ENCODE assay signal across 11 mouse cellular contexts in the genomic region with DNA sequence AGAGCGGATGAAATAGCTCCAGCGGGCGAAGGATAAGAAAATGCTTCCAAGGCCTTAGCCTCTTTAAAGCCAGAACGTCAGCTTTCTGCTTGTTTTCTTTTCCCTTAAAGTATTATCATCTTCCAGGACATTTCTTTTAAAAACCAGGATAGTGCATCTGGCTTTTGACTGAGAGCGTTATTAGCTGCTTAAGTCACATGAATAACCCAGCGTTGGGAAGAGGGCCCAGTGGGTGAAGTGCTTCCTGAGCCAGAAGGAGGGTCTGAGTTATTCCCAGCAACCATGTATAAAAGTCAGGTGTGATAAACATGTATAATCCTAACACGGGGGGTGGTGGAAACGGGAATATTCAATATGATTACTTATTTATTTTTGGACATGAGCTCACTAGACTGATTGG.
DNase-seq lines count a peak whose midpoint lies in the region; ATAC-seq and TF ChIP-seq lines count a peak whose summit lies in the region.
"Had no signal": no experiment of that assay in that cellular context is flagged by ENCODE, and none has a peak within 500 bp of the region (broad histone marks: within the 10 kb centered on the region; RNA-seq: fewer than 3 reads in every experiment).

No protein-coding gene starts in this region.

- H3K36me3 ChIP-seq in heart, embryonic 16.5 days (ENCODE audit: control insufficient read depth, insufficient read depth) = no peaks in the 10 kb centered on the region

- TF ChIP-seq CTCF in layer of hippocampus, adult 2 months (conservative IDR thresholded peaks at IDR 0.05) = no peak

- H3K9me3 ChIP-seq in heart, embryonic 16.5 days (replicated peaks; ENCODE audit: control insufficient read depth, low read length) = no peaks in the 10 kb centered on the region

- 50% methylated on average over 8 of the region's 8 CpGs for WGBS in heart, embryonic 16.5 days

- ATAC-seq in heart, embryonic 16.5 days (replicated peaks; ENCODE audit: extremely low read depth, insufficient read depth, low FRiP score) = no peak
- ATAC-seq in megakaryocyte-erythroid progenitor cell, adult 5-6 weeks (replicated peaks; ENCODE audit: low FRiP score, low TSS enrichment, poor library complexity, severe bottlenecking) = no peak
- ATAC-seq: forebrain, postnatal 0 days had no signal

- no peak overlapping the region for H3K4me3 ChIP-seq in layer of hippocampus, adult 2 months
- 0 out of 2 replicates have a peak overlapping the region, but pooled peaks have one; percentile 8 for H3K4me3 ChIP-seq in brown adipose tissue, adult 24 weeks (ENCODE audit: insufficient read depth, low read depth, low read length)
- no peak overlapping the region for H3K4me3 ChIP-seq in heart, embryonic 16.5 days (ENCODE audit: low read length)

- no peaks in the 10 kb centered on the region for H3K27me3 ChIP-seq in heart, embryonic 16.5 days (ENCODE audit: control insufficient read depth, insufficient read depth, low read length)

- peak overlapping the region; percentile 43 for H3K27ac ChIP-seq in layer of hippocampus, adult 2 months
- H3K27ac ChIP-seq in brown adipose tissue, adult 24 weeks (replicated peaks; ENCODE audit: low read depth, low read length) = peak overlapping the region; percentile 96
- peak overlapping the region; percentile 56 for H3K27ac ChIP-seq in heart, embryonic 16.5 days (ENCODE audit: low read length)
- H3K27ac ChIP-seq: macrophage had no signal

- peak; percentile 93 for DNase-seq in heart, adult 11 months
- DNase-seq in heart, postnatal 4 days = no peak
- no peak for DNase-seq in layer of hippocampus, adult 2 months (ENCODE audit: low spot score in 2 of 2)
- no peak for DNase-seq in layer of hippocampus, adult 18-20 months (ENCODE audit: low spot score in 2 of 2)
- no peak for DNase-seq in urinary bladder, postnatal 36 days (ENCODE audit: low spot score in 2 of 2)
- DNase-seq: forebrain, postnatal 0 days; thymus, postnatal 25 days had no signal

- H3K4me2 ChIP-seq in heart, embryonic 16.5 days (ENCODE audit: low read depth, low read length) = no peak overlapping the region

- no peak overlapping the region for H3K9ac ChIP-seq in heart, embryonic 16.5 days (ENCODE audit: low read length)
- H3K9ac ChIP-seq: forebrain, postnatal 0 days had no signal

- H3K4me1 ChIP-seq in brown adipose tissue, adult 24 weeks (ENCODE audit: control insufficient read depth, insufficient read depth, insufficient read length, low read length) = peaks cover 47% of the 10 kb centered on the region
- peaks cover 59% of the 10 kb centered on the region for H3K4me1 ChIP-seq in heart, embryonic 16.5 days (ENCODE audit: control insufficient read depth, insufficient read depth, low read length)

Comparison
In these comparisons a context has a peak if more than half of its experiments do, and no peak if none do; other contexts are left out.
1. H3K27ac ChIP-seq: peak in every context shown above with its lines; median percentile 96 in brown adipose tissue, adult 24 weeks; 56 in heart, embryonic 16.5 days; 43 in layer of hippocampus, adult 2 months.